Mouse (Mus musculus) heart, postnatal 0 days (tissue): ENCODE data around the gene Pkp4.

Experiments
- CTCF ChIP-seq: IDR thresholded peaks from 2 replicates; pipeline ENCODE4 v1.5.1; 2016; ENCODE audit warnings: antibody characterized with exemption, control low read depth, low read depth
- EP300 ChIP-seq: IDR thresholded peaks from 2 replicates; pipeline ENCODE4 v1.6.1; 2016; ENCODE audit warnings: antibody characterized with exemption, low read depth

DNA sequence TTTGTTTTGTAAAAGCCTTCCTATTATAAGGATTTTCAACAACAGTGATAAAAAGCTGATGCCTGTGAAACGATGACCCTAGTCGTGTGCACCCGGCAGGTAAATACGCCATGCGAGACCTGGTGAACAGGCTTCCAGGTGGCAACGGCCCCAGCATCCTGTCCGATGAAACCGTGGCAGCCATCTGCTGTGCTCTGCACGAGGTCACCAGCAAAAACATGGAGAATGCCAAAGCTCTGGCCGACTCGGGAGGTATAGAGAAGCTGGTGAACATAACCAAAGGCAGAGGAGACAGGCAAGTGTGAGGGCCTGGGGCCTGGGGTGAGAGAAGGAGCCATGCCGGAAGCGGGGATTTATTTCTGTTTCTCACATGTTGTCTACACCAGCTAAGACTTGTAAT, 184.0 kb downstream of the Pkp4 start:
- no peak for TF ChIP-seq CTCF
- no peak for TF ChIP-seq EP300
